Mouse (Mus musculus): Measurements from ENCODE around the gene Nkx2-3. TPM values are rescaled to one million over a fixed set of nuclear protein-coding genes. Genes with fewer than 3 reads are reported as not detected.

The Nkx2-3 gene
- total RNA-seq, 1 experiment from 2014 or later: 28.7 TPM

GRCm38 (mm10) chr19:43614341-43615073, 2.4 kb downstream of the Nkx2-3 start:
- ATAC-seq (replicated peaks in 1 of 2; ENCODE audit: insufficient read depth in 1 of 2, low FRiP score in 2 of 2, low TSS enrichment in 1 of 2, low read depth in 1 of 2, poor library complexity in 2 of 2, severe bottlenecking in 2 of 2): no peak

- ATAC-seq (replicated peaks in 1 of 2; ENCODE audit: insufficient read depth in 1 of 2, low FRiP score in 2 of 2, low TSS enrichment in 1 of 2, low read depth in 1 of 2, poor library complexity in 2 of 2, severe bottlenecking in 2 of 2): no peak
Measured at GRCm38 (mm10) chr19:43615074-43615445, 2.9 kb downstream of the Nkx2-3 start.

- ATAC-seq (replicated peaks in 1 of 2; ENCODE audit: insufficient read depth in 1 of 2, low FRiP score in 2 of 2, low TSS enrichment in 1 of 2, low read depth in 1 of 2, poor library complexity in 2 of 2, severe bottlenecking in 2 of 2): no peak
Measured at GRCm38 (mm10) chr19:43615571-43616414, 3.7 kb downstream of the Nkx2-3 start.

- ATAC-seq (replicated peaks in 1 of 2; ENCODE audit: insufficient read depth in 1 of 2, low FRiP score in 2 of 2, low TSS enrichment in 1 of 2, low read depth in 1 of 2, poor library complexity in 2 of 2, severe bottlenecking in 2 of 2): no peak
Measured at GRCm38 (mm10) chr19:43616415-43616861, 4.3 kb downstream of the Nkx2-3 start.

- ATAC-seq (replicated peaks in 1 of 2; ENCODE audit: insufficient read depth in 1 of 2, low FRiP score in 2 of 2, low TSS enrichment in 1 of 2, low read depth in 1 of 2, poor library complexity in 2 of 2, severe bottlenecking in 2 of 2): no peak
Measured at GRCm38 (mm10) chr19:43616889-43617288, 4.8 kb downstream of the Nkx2-3 start.

- ATAC-seq (replicated peaks in 1 of 2; ENCODE audit: insufficient read depth in 1 of 2, low FRiP score in 2 of 2, low TSS enrichment in 1 of 2, low read depth in 1 of 2, poor library complexity in 2 of 2, severe bottlenecking in 2 of 2): no peak
Measured at GRCm38 (mm10) chr19:43617761-43618349, 5.7 kb downstream of the Nkx2-3 start.

GRCm38 (mm10) chr19:43618505-43619030, 6.4 kb downstream of the Nkx2-3 start:
- no peak for ATAC-seq (replicated peaks in 1 of 2; ENCODE audit: insufficient read depth in 1 of 2, low FRiP score in 2 of 2, low TSS enrichment in 1 of 2, low read depth in 1 of 2, poor library complexity in 2 of 2, severe bottlenecking in 2 of 2)

- ATAC-seq (replicated peaks in 1 of 2; ENCODE audit: insufficient read depth in 1 of 2, low FRiP score in 2 of 2, low TSS enrichment in 1 of 2, low read depth in 1 of 2, poor library complexity in 2 of 2, severe bottlenecking in 2 of 2): no peak
Measured at GRCm38 (mm10) chr19:43619916-43620479, 7.9 kb downstream of the Nkx2-3 start.

GRCm38 (mm10) chr19:43623913-43624312, 11.8 kb downstream of the Nkx2-3 start:
- peak; percentile 88 to 97 for ATAC-seq (replicated peaks in 1 of 2; ENCODE audit: insufficient read depth in 1 of 2, low FRiP score in 2 of 2, low TSS enrichment in 1 of 2, low read depth in 1 of 2, poor library complexity in 2 of 2, severe bottlenecking in 2 of 2)

GRCm38 (mm10) chr19:43626160-43626559, 14.0 kb downstream of the Nkx2-3 start:
- no peak for ATAC-seq (replicated peaks in 1 of 2; ENCODE audit: insufficient read depth in 1 of 2, low FRiP score in 2 of 2, low TSS enrichment in 1 of 2, low read depth in 1 of 2, poor library complexity in 2 of 2, severe bottlenecking in 2 of 2)

GRCm38 (mm10) chr19:43627345-43627744, 15.2 kb downstream of the Nkx2-3 start:
- no peak for ATAC-seq (replicated peaks in 1 of 2; ENCODE audit: insufficient read depth in 1 of 2, low FRiP score in 2 of 2, low TSS enrichment in 1 of 2, low read depth in 1 of 2, poor library complexity in 2 of 2, severe bottlenecking in 2 of 2)

GRCm38 (mm10) chr19:43629088-43629487, 17.0 kb downstream of the Nkx2-3 start:
- no peak for ATAC-seq (replicated peaks in 1 of 2; ENCODE audit: insufficient read depth in 1 of 2, low FRiP score in 2 of 2, low TSS enrichment in 1 of 2, low read depth in 1 of 2, poor library complexity in 2 of 2, severe bottlenecking in 2 of 2)

GRCm38 (mm10) chr19:43630466-43631251, 18.5 kb downstream of the Nkx2-3 start:
- ATAC-seq (replicated peaks in 1 of 2; ENCODE audit: insufficient read depth in 1 of 2, low FRiP score in 2 of 2, low TSS enrichment in 1 of 2, low read depth in 1 of 2, poor library complexity in 2 of 2, severe bottlenecking in 2 of 2): peak; percentile 94 to 96

- no peak for ATAC-seq (replicated peaks in 1 of 2; ENCODE audit: insufficient read depth in 1 of 2, low FRiP score in 2 of 2, low TSS enrichment in 1 of 2, low read depth in 1 of 2, poor library complexity in 2 of 2, severe bottlenecking in 2 of 2)
Measured at GRCm38 (mm10) chr19:43641833-43642232, 29.7 kb downstream of the Nkx2-3 start.

- ATAC-seq (replicated peaks in 1 of 2; ENCODE audit: insufficient read depth in 1 of 2, low FRiP score in 2 of 2, low TSS enrichment in 1 of 2, low read depth in 1 of 2, poor library complexity in 2 of 2, severe bottlenecking in 2 of 2): no peak
Measured at GRCm38 (mm10) chr19:43642843-43643242, 30.7 kb downstream of the Nkx2-3 start.

GRCm38 (mm10) chr19:43645508-43645907, 33.4 kb downstream of the Nkx2-3 start:
- ATAC-seq (replicated peaks in 1 of 2; ENCODE audit: insufficient read depth in 1 of 2, low FRiP score in 2 of 2, low TSS enrichment in 1 of 2, low read depth in 1 of 2, poor library complexity in 2 of 2, severe bottlenecking in 2 of 2): peak; percentile 52 to 55

- no peak for ATAC-seq (replicated peaks in 1 of 2; ENCODE audit: insufficient read depth in 1 of 2, low FRiP score in 2 of 2, low TSS enrichment in 1 of 2, low read depth in 1 of 2, poor library complexity in 2 of 2, severe bottlenecking in 2 of 2)
Measured at GRCm38 (mm10) chr19:43646852-43647251, 34.7 kb downstream of the Nkx2-3 start.

All from hematopoietic stem cell, adult 5-6 weeks (primary cell).